Mouse (Mus musculus) A20 (cell line): ENCODE measurements around the gene Rnh1.

Experiments used
- DNase-seq: peaks from one replicate; pipeline ENCODE4 v3.0.0-alpha.2; 2011; ENCODE audit warnings: low read depth, low spot score

Gene Rnh1

GRCm38 (mm10) chr7:141167901-141168517 lies 4.6 kb downstream of the Rnh1 start:
- peak; percentile 45 for DNase-seq

GRCm38 (mm10) chr7:141164850-141165249 lies 7.8 kb downstream of the Rnh1 start:
- no peak for DNase-seq

DNA sequence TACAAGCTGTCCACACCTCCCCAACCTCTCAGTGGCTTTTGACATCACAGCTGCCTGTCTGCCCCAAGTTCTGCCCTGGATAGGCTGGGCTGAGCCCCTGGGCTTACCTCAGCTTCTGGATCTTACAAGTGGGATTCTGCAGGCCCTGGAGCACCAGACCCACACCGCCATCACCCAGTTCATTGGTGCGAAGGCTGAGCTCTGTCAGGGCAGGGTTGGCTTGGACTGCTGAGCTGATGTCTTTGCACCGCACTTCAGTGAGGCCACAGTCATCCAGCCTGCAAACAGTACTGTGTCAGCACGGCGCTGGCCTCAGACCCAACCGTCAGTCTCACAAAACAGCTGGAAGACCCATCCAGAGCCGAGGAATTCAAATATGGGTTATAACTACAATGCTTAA lies 8.3 kb downstream of the Rnh1 start:
- DNase-seq = no peak

- no peak for DNase-seq
Observed at GRCm38 (mm10) chr7:141155362-141155761, 17.3 kb downstream of the Rnh1 start.

GRCm38 (mm10) chr7:141148639-141149038 lies 24.0 kb downstream of the Rnh1 start:
- DNase-seq = no peak

GRCm38 (mm10) chr7:141147044-141147443 lies 25.6 kb downstream of the Rnh1 start:
- DNase-seq = no peak

- DNase-seq = no peak
Observed at GRCm38 (mm10) chr7:141146043-141146595, 26.5 kb downstream of the Rnh1 start.

GRCm38 (mm10) chr7:141145403-141145802 lies 27.3 kb downstream of the Rnh1 start:
- no peak for DNase-seq

GRCm38 (mm10) chr7:141144650-141145049 lies 28.0 kb downstream of the Rnh1 start:
- DNase-seq = no peak

GRCm38 (mm10) chr7:141143861-141144260 lies 28.8 kb downstream of the Rnh1 start:
- DNase-seq = no peak

DNA sequence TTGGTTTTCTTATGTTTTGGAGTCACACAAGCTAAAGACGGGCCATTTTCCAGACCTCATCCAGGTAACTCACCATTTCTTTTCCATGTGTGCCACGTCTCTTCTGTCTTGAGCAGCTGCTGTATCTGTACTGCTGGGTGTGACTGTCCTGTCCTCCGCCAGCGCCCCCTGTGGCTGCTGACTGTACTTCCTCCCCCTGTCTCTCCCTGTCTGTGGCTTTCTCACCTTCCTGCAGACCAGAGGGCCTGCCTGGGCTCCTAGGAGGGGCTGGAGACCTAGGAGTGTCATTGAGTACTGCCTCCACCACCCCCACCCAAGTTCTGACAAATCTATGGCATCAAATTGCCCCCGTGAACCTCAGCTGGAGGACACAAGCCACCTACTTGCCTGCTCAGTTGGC lies 29.5 kb downstream of the Rnh1 start:
- peak; percentile 66 for DNase-seq

- no peak for DNase-seq
Observed at GRCm38 (mm10) chr7:141141326-141141725, 31.3 kb downstream of the Rnh1 start.

- DNase-seq = no peak
Observed at GRCm38 (mm10) chr7:141131904-141132755, 40.5 kb downstream of the Rnh1 start.

DNA sequence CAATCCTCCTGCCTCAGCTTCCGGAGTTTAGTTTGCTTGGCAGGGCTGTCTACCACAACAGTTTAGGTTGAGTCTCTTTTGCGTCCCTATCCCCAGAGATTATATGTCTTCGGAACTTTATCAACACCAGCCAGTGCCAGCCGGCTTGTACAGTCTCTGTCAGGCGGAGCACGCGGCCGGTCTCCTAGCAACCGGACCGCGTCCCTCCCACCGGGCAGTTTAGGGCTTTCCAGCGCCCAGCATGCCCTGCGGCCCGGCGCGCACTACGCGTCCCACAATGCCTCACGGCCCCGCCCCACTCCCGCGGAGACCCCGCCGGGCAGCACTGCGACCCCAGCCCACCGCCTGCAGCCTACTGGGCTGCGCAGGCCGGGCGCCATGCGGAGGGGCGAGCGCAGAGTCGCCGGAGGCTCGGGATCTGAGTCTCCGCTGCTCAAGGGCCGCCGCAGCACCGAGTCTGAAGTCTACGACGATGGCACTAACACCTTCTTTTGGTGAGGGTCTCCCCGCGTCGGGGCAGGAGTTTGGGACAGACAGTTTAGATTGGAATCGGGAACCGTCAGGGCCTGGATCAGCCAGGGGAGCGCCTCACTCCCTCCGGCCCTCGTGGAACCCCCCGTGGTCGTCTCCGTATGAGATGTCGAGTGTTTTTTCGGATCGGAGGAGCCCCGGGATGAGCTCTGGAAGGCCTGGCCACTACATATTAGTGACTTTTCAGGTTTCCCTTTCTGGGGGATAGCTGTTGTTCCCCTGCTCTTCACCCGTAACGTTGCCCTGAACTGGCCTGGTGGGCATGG lies 41.4 kb downstream of the Rnh1 start:
- DNase-seq = peak; percentile 90

DNA sequence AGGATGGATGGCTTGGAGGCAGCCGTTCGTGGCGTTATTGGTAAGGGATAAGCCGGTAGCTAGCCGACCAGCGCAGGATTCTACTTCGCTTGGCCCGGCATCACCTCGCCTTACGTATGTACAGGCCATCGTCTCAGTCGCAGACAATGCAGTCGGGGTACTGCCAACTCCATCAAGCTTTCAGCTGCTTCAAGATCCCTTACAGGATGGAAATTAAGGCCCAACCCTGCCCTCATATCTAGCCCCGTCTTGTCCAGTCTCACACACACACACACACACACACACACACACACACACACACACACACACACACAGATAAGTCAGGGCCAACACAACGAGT lies 49.2 kb downstream of the Rnh1 start:
- DNase-seq = no peak

- DNase-seq = peak; percentile 99
Observed at GRCm38 (mm10) chr7:141122689-141123516, 49.8 kb downstream of the Rnh1 start.

DNA sequence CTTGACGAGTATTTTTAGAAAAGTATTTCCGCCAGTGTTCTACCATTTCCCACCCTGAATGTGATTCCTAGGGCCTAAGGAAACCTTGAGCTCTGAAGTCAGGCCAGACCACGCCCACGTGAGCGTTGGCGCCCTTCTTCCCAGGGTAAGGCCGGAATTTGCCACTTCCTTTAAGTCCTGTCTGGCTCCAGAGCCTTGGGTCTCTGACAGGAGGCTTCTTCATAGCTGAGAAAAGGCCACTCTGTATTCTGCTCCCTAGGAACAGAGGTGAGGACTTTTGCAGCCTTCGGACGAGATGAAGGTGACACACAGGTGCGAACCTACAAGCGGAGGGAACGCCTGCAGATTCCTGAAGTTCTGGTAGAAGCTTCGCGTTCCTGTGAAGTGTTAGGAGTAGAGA lies 50.4 kb downstream of the Rnh1 start, which contains the start of gene Ptdss2:
TSS of gene Ptdss2 (plus strand) at position 138 of the 400 bp plus-strand sequence.
- DNase-seq = peak; percentile 26

GRCm38 (mm10) chr7:141121051-141121531 lies 51.6 kb downstream of the Rnh1 start:
- DNase-seq = no peak

DNA sequence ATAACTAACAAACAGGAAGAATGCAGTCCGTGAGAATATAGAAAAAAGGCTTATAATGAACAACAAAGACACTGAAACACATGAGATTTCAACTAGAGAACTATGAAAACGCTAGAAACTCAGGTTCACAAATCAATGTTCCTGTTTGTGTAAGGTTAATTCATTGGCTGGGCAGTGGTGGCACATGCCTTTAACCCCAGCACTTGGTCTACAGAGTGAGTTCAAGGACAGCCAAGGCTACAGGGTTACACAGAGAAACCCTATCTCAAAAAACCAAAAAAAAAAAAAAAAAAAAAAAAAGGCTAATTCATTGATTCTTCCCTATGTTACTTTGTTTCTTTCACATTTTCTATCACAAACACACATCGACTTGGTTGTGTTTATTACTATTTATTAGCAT lies 52.1 kb downstream of the Rnh1 start:
- no peak for DNase-seq

- no peak for DNase-seq
Observed at GRCm38 (mm10) chr7:141119487-141119886, 53.2 kb downstream of the Rnh1 start.

- DNase-seq = no peak
Observed at GRCm38 (mm10) chr7:141117636-141118035, 55.0 kb downstream of the Rnh1 start, which contains the start of gene Ano9. TSS of gene Ano9 (minus strand) at chr7:141117806.
